Mouse (Mus musculus) MEL (cell line): ENCODE measurements around the gene Nfe2. TPM values are rescaled to one million over a fixed set of nuclear protein-coding genes. Genes with fewer than 3 reads are reported as not detected.

Experiments used
- DNase-seq: peaks from one replicate; pipeline ENCODE4 v3.0.0; 2011; ENCODE audit warnings: low read depth, low spot score
- H3K27ac ChIP-seq: 2 replicates; pipeline ENCODE4 v1.5.1; 2012; ENCODE audit warnings: low read depth, mild to moderate bottlenecking, control low read depth, low read length, moderate library complexity; ENCODE audit not compliant: control insufficient read depth
- H3K27me3 ChIP-seq, 2 experiments: fragments of 150-350 bp in 1 of 2; sonication (generic) in 1 of 2; 2 replicates each; pipeline ENCODE4 v1.6.1; 2012; ENCODE audit warnings: low read length in 2 of 2, mild to moderate bottlenecking in 2 of 2, improper control_type of control experiment in 1 of 2, moderate library complexity in 1 of 2; ENCODE audit not compliant: insufficient read depth in 2 of 2, control insufficient read depth in 1 of 2
- H3K36me3 ChIP-seq, 2 experiments: 2 replicates each; pipeline ENCODE4 v1.6.1; 2012 to 2014; ENCODE audit warnings: low read length in 2 of 2, improper control_type of control experiment in 1 of 2, inconsistent platforms in 1 of 2, mild to moderate bottlenecking in 1 of 2; ENCODE audit not compliant: insufficient read depth in 2 of 2, control insufficient read depth in 1 of 2
- H3K4me1 ChIP-seq, 2 experiments: fragments of 150-350 bp in 1 of 2; sonication (generic) in 1 of 2; 2 replicates each; pipeline ENCODE4 v1.6.1; 2012; ENCODE audit warnings: low read length in 2 of 2, improper control_type of control experiment in 1 of 2, mild to moderate bottlenecking in 1 of 2; ENCODE audit not compliant: insufficient read depth in 2 of 2, control insufficient read depth in 1 of 2
- H3K4me3 ChIP-seq, 2 experiments: fragments of 150-350 bp in 1 of 2; sonication (generic) in 1 of 2; 2 replicates each; pipeline ENCODE4 v1.5.1; 2012; ENCODE audit warnings: low read depth in 2 of 2, low read length in 2 of 2, mild to moderate bottlenecking in 2 of 2, moderate library complexity in 2 of 2, control low read depth in 1 of 2, improper control_type of control experiment in 1 of 2; ENCODE audit not compliant: control insufficient read depth in 1 of 2, insufficient read depth in 1 of 2
- H3K79me2 ChIP-seq: 2 replicates; pipeline ENCODE4 v1.6.1; 2012; ENCODE audit warnings: mild to moderate bottlenecking, low read length, moderate library complexity; ENCODE audit not compliant: control insufficient read depth, poor library complexity, insufficient read depth
- H3K9ac ChIP-seq: 2 replicates; pipeline ENCODE4 v1.6.1; 2012; ENCODE audit warnings: low read depth, mild to moderate bottlenecking, control low read depth, low read length, moderate library complexity; ENCODE audit not compliant: control insufficient read depth, poor library complexity, severe bottlenecking
- H3K9me3 ChIP-seq: fragments of 150-350 bp; sonication (generic); replicated peaks from 2 replicates; pipeline ENCODE4 v1.6.1; 2012; ENCODE audit warnings: mild to moderate bottlenecking, low read length, improper control_type of control experiment, moderate library complexity; ENCODE audit not compliant: insufficient read depth
- CHD1 ChIP-seq: IDR thresholded peaks from 2 replicates; pipeline ENCODE4 v1.6.1; 2012; ENCODE audit warnings: low read depth, mild to moderate bottlenecking, inconsistent platforms, low read length, improper control_type of control experiment
- CHD2 ChIP-seq: IDR thresholded peaks from 2 replicates; pipeline ENCODE4 v1.6.1; 2011; ENCODE audit warnings: low read length, improper control_type of control experiment
- E2F4 ChIP-seq: IDR thresholded peaks from 2 replicates; pipeline ENCODE4 v1.6.1; 2011; ENCODE audit warnings: low read depth, low read length, improper control_type of control experiment, borderline replicate concordance
- ELF1 ChIP-seq: IDR thresholded peaks from 2 replicates; pipeline ENCODE4 v1.6.1; 2014; ENCODE audit warnings: low read depth, mild to moderate bottlenecking, inconsistent platforms, low read length, improper control_type of control experiment, moderate library complexity
- ETS1 ChIP-seq: IDR thresholded peaks from 2 replicates; pipeline ENCODE4 v1.6.1; 2012; ENCODE audit warnings: low read depth, mild to moderate bottlenecking, inconsistent platforms, low read length, improper control_type of control experiment, moderate library complexity
- GABPA ChIP-seq: IDR thresholded peaks from 2 replicates; pipeline ENCODE4 v1.6.1; 2012; ENCODE audit warnings: low read depth, mild to moderate bottlenecking, inconsistent platforms, low read length, improper control_type of control experiment, moderate library complexity
- GATA1 ChIP-seq: IDR thresholded peaks from 2 replicates; pipeline ENCODE4 v1.6.1; 2011; ENCODE audit warnings: low read depth, low read length, improper control_type of control experiment
- JUND ChIP-seq: IDR thresholded peaks from 2 replicates; pipeline ENCODE4 v1.6.1; 2011; ENCODE audit warnings: low read depth, mild to moderate bottlenecking, improper control_type of control experiment, low read length
- KAT2A ChIP-seq: conservative IDR thresholded peaks from 2 replicates; pipeline ENCODE4 v1.6.1; 2012; ENCODE audit warnings: low read depth, low read length, improper control_type of control experiment, inconsistent platforms
- MAX ChIP-seq: IDR thresholded peaks from 2 replicates; pipeline ENCODE4 v1.6.1; 2011; ENCODE audit warnings: low read length, improper control_type of control experiment
- MAZ ChIP-seq: IDR thresholded peaks from 2 replicates; pipeline ENCODE4 v1.6.1; 2012; ENCODE audit warnings: low read depth, mild to moderate bottlenecking, inconsistent platforms, low read length, improper control_type of control experiment
- MXI1 ChIP-seq: IDR thresholded peaks from 2 replicates; pipeline ENCODE4 v1.6.1; 2011; ENCODE audit warnings: mild to moderate bottlenecking, low read depth, low read length, improper control_type of control experiment
- MYB ChIP-seq: IDR thresholded peaks from 2 replicates; pipeline ENCODE4 v1.6.1; 2011; ENCODE audit warnings: mild to moderate bottlenecking, low read depth, low read length, improper control_type of control experiment
- MYC ChIP-seq: IDR thresholded peaks from 2 replicates; pipeline ENCODE4 v1.6.1; 2011; ENCODE audit warnings: low read depth, mild to moderate bottlenecking, low read length, improper control_type of control experiment, moderate library complexity
- NRF1 ChIP-seq: IDR thresholded peaks from 2 replicates; pipeline ENCODE4 v1.6.1; 2014; ENCODE audit warnings: low read depth, mild to moderate bottlenecking, inconsistent platforms, low read length, improper control_type of control experiment, moderate library complexity; ENCODE audit not compliant: poor library complexity, insufficient read depth, severe bottlenecking
- POLR2A ChIP-seq, 2 experiments: IDR thresholded peaks; 2 replicates each; pipeline ENCODE4 v1.6.1; 2011 to 2012; ENCODE audit warnings: low read length in 2 of 2, mild to moderate bottlenecking in 2 of 2, control low read depth in 1 of 2, improper control_type of control experiment in 1 of 2, low read depth in 1 of 2, moderate library complexity in 1 of 2; ENCODE audit not compliant: control insufficient read depth in 1 of 2, insufficient read depth in 1 of 2, poor library complexity in 1 of 2
- POLR2AphosphoS5 ChIP-seq: IDR thresholded peaks from 2 replicates; pipeline ENCODE4 v1.6.1; 2012; ENCODE audit warnings: low read depth, borderline replicate concordance, mild to moderate bottlenecking, inconsistent platforms, low read length, moderate library complexity, mixed read lengths
- RAD21 ChIP-seq: IDR thresholded peaks from 2 replicates; pipeline ENCODE4 v1.6.1; 2011; ENCODE audit warnings: mild to moderate bottlenecking, low read depth, low read length, improper control_type of control experiment
- RCOR1 ChIP-seq: IDR thresholded peaks from 2 replicates; pipeline ENCODE4 v1.6.1; 2012; ENCODE audit warnings: low read depth, mild to moderate bottlenecking, inconsistent platforms, low read length, improper control_type of control experiment
- TBP ChIP-seq: IDR thresholded peaks from 2 replicates; pipeline ENCODE4 v1.8.0; 2011; ENCODE audit warnings: low read depth, low read length, improper control_type of control experiment
- UBTF ChIP-seq: IDR thresholded peaks from 2 replicates; pipeline ENCODE4 v1.6.1; 2012; ENCODE audit warnings: low read depth, mild to moderate bottlenecking, inconsistent platforms, low read length, improper control_type of control experiment, moderate library complexity, borderline replicate concordance; ENCODE audit not compliant: insufficient read depth
- USF2 ChIP-seq, 2 experiments: IDR thresholded peaks; 2 replicates each; pipeline ENCODE4 v1.6.1; 2011 to 2012; ENCODE audit warnings: improper control_type of control experiment in 2 of 2, low read length in 2 of 2, borderline replicate concordance in 1 of 2, inconsistent platforms in 1 of 2, low read depth in 1 of 2, mild to moderate bottlenecking in 1 of 2; ENCODE audit not compliant: insufficient read depth in 1 of 2
- ZC3H11A ChIP-seq: IDR thresholded peaks from 2 replicates; pipeline ENCODE4 v1.6.1; 2012; ENCODE audit warnings: low read depth, mild to moderate bottlenecking, inconsistent platforms, low read length, improper control_type of control experiment
- ZKSCAN1 ChIP-seq: IDR thresholded peaks from 2 replicates; pipeline ENCODE4 v1.6.1; 2012; ENCODE audit warnings: low read depth, mild to moderate bottlenecking, inconsistent platforms, low read length, improper control_type of control experiment, moderate library complexity
- ZMIZ1 ChIP-seq: IDR thresholded peaks from 2 replicates; pipeline ENCODE4 v1.6.1; 2012; ENCODE audit warnings: low read depth, mild to moderate bottlenecking, inconsistent platforms, low read length, improper control_type of control experiment, moderate library complexity
- ZNF384 ChIP-seq: IDR thresholded peaks from 2 replicates; pipeline ENCODE4 v1.6.1; 2012; ENCODE audit warnings: low read depth, mild to moderate bottlenecking, inconsistent platforms, low read length, improper control_type of control experiment
- polyA plus RNA-seq, 2 experiments: library from polyadenylated mRNA; stranded (reverse) in 1 of 2; unstranded in 1 of 2; fragments of >175 nt in 1 of 2; fragments of >200 nt in 1 of 2; gene quantifications; 2 replicates each; pipeline versions ENCODE4 v1.2.1 to v1.2.4; 2012; ENCODE audit warnings: low replicate concordance in 2 of 2, low read depth in 1 of 2; ENCODE audit not compliant: insufficient read length in 2 of 2, insufficient read depth in 1 of 2, missing spikeins in 1 of 2
- total RNA-seq: library from RNA; depleted of rRNA; stranded (reverse); fragments of 300-350 nt; gene quantifications from 2 replicates; pipeline ENCODE4 v1.2.3, GENCODE M21; 2012

Gene Nfe2
- total and polyA plus RNA-seq, 3 experiments, result 74.6 to 103 TPM; not detected in 1

DNA sequence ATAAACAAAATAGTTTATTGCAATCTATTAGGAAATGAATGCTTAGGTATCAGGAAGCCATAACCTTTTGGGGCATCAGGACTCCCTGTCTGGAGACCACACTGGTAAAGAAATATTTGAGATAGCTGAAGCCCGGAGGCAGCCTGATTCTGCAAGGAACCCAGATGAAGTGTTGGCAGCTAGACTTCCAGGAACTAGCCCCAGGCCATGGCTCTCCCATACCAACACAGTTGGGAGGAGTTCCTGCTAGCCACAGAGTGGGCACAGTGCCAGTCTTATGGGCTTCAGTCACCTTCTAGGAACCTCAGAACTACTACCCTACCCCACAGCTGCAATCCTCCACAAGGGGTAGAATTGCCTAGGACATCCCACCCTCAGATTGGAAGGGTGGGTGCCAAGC lies 1.8 kb upstream of the Nfe2 start (continued):
- TF ChIP-seq ZKSCAN1, result no peak
- no peak for TF ChIP-seq POLR2AphosphoS5
- TF ChIP-seq E2F4, result no peak
- TF ChIP-seq CHD2, result no peak
- no peak for TF ChIP-seq USF2 (IDR thresholded peaks at IDR 0.05; ENCODE audit: borderline replicate concordance in 1 of 2, insufficient read depth in 1 of 2, low read depth in 1 of 2, low read length in 2 of 2)
- TF ChIP-seq MYB, result no peak
- TF ChIP-seq MAZ, result peak; percentile 51; the same call in 1 of the 2 replicates
- no peak for TF ChIP-seq RAD21
- no peak for TF ChIP-seq RCOR1
- peak; percentile 56 for TF ChIP-seq ETS1
- TF ChIP-seq POLR2A (IDR thresholded peaks at IDR 0.05; ENCODE audit: control insufficient read depth in 1 of 2, insufficient read depth in 1 of 2, low read depth in 1 of 2, low read length in 2 of 2, poor library complexity in 1 of 2), result peak in 1 of 2 experiments; percentile 60; a peak in 2 of 4 replicates
- TF ChIP-seq KAT2A, result no peak
- TF ChIP-seq ELF1, result no peak
- TF ChIP-seq JUND, result no peak
- no peak for TF ChIP-seq ZNF384
- TF ChIP-seq GABPA, result no peak

DNA sequence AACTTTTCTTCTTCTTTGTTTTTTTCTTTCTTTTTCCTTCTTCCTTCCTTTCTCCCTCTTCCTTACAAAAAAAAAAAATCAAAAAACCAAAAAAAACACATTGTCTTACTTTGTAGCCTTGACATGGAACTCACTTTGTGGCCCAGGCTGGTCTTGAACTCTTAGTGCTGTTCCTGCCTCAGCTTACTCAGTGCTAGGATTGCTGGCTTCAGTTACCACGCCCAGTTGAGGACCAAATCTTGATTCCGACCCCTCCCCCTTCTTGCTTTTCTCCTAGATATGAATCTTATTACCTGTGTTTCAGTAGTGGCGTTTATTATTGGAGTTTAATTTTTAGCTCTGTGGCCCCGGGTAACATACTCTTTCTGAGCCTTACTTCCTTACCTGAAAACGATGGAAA lies 959 bp upstream of the Nfe2 start:
- Histone ChIP-seq H3K79me2 (peaks cover 21% of the 10 kb centered on the region), H3K4me3 (peak overlapping the region in 1 of 2 experiments; percentile 20; a peak in 2 of 4 replicates), H3K9me3 (no peaks in the 10 kb centered on the region), H3K9ac (peak overlapping the region; percentile 64), H3K27me3 (no peaks in the 10 kb centered on the region), H3K4me1 (peaks cover 4 to 16% of the 10 kb centered on the region in 2 experiments; a peak in 3 of 4 replicates), H3K27ac (peak overlapping the region; percentile 95), H3K36me3 (peaks cover 0 to 26% of the 10 kb centered on the region in 2 experiments; a peak in 2 of 4 replicates)
- DNase-seq, result peak; percentile 72
- TF ChIP-seq E2F4 (no peak), POLR2A (IDR thresholded peaks at IDR 0.05; ENCODE audit: control insufficient read depth in 1 of 2, insufficient read depth in 1 of 2, low read depth in 1 of 2, low read length in 2 of 2, poor library complexity in 1 of 2) (no peak; a peak in 1 of 4 replicates), MYC (no peak), MAX (no peak), JUND (no peak), UBTF (no peak), MXI1 (no peak), ZMIZ1 (no peak), TBP (peak; percentile 65; the same call in 1 of the 2 replicates), MYB (no peak), ZC3H11A (no peak), GATA1 (peak; percentile 26; the same call in 1 of the 2 replicates), USF2 (IDR thresholded peaks at IDR 0.05; ENCODE audit: borderline replicate concordance in 1 of 2, insufficient read depth in 1 of 2, low read depth in 1 of 2, low read length in 2 of 2) (no peak), CHD1 (no peak), NRF1 (no peak)
